Mouse (Mus musculus) gastrocnemius, postnatal 14 days (tissue): Measurements from ENCODE around the gene Aldoc. TPM values are rescaled to one million over a fixed set of nuclear protein-coding genes. Genes with fewer than 3 reads are reported as not detected.
"Not testable (repeated sequence)": the region's sequence is repeated elsewhere in the genome, so short reads cannot be mapped to it uniquely, and the experiment has no call there.

Source experiments
- DNase-seq: peaks from one replicate; pipeline ENCODE4 v3.0.0; 2021; ENCODE audit warnings: mixed read lengths
- intact Hi-C: fragments of 180-260 bp; cut with DNase I; formaldehyde crosslinking; loops from one replicate; pipeline ENCODE4 v1.15.1; 2025; ENCODE audit warnings: low total_unique reads
- long read RNA-seq, 2 experiments: library from polyadenylated mRNA; stranded (forward); transcript quantifications; one replicate each; pipeline ENCODE4 v2.0.0; 2021
- total RNA-seq, 2 experiments: library from RNA; stranded (reverse); gene quantifications; 2 replicates each; pipeline ENCODE4 v1.2.3; 2021

Aldoc gene
- total RNA-seq, result 1 to 10 TPM; 1.5 to 2.1 TPM
- long read RNA-seq, experiment 1, partial matches to known transcripts, result 0 of 3 reads
- long read RNA-seq, experiment 1, other reads (novel, unspliced or antisense), result 0 of 3 reads
- long read RNA-seq, experiment 2, partial matches to known transcripts, result 0 of 3 reads
- long read RNA-seq, experiment 2, other reads (novel, unspliced or antisense), result 0 of 3 reads

GRCm38 (mm10) chr11:78322860-78323259 lies at the start of gene Aldoc:
TSS of gene Aldoc (plus strand) at chr11:78322968.
- peak; percentile 63 for DNase-seq

GRCm38 (mm10) chr11:78275596-78275995 lies 47.2 kb upstream of the Aldoc start:
- no peak for DNase-seq
- intact Hi-C loops, result no loop called here

More at GRCm38 (mm10) chr11:78322860-78323259, at the start of gene Aldoc:
- intact Hi-C loops, result no loop called here

GRCm38 (mm10) chr11:78276169-78276568 lies 46.6 kb upstream of the Aldoc start:
- DNase-seq, intact Hi-C loops: not testable (repeated sequence)

- no peak for DNase-seq
- intact Hi-C loops, result no loop called here
Measured at GRCm38 (mm10) chr11:78278853-78279252, 43.9 kb upstream of the Aldoc start.

GRCm38 (mm10) chr11:78279586-78279985 lies 43.2 kb upstream of the Aldoc start:
- intact Hi-C loops, result no loop called here
- DNase-seq, result no peak

GRCm38 (mm10) chr11:78289146-78289763 lies 33.5 kb upstream of the Aldoc start:
- intact Hi-C loops, result no loop called here
- no peak for DNase-seq

- intact Hi-C loops, result no loop called here
- DNase-seq, result no peak
Measured at GRCm38 (mm10) chr11:78290654-78291053, 32.1 kb upstream of the Aldoc start, which contains the start of gene BC030499. TSS of gene BC030499 (plus strand) at chr11:78290841.

GRCm38 (mm10) chr11:78294585-78294984 lies 28.2 kb upstream of the Aldoc start:
- intact Hi-C loops, result no loop called here
- DNase-seq, result no peak

GRCm38 (mm10) chr11:78300917-78301316 lies 21.9 kb upstream of the Aldoc start:
- intact Hi-C loops, result no loop called here
- DNase-seq, result no peak

- intact Hi-C loops, result no loop called here
- peak; percentile 87 for DNase-seq
Measured at GRCm38 (mm10) chr11:78301357-78302084, 21.2 kb upstream of the Aldoc start, which contains the start of gene Spag5. TSS of gene Spag5 (plus strand) at chr11:78301529.

- intact Hi-C loops, result no loop called here
- no peak for DNase-seq
Measured at GRCm38 (mm10) chr11:78305272-78305671, 17.5 kb upstream of the Aldoc start.

GRCm38 (mm10) chr11:78310861-78311511 lies 11.8 kb upstream of the Aldoc start:
- DNase-seq, result no peak
- intact Hi-C loops, result no loop called here

GRCm38 (mm10) chr11:78313662-78314061 lies 9.1 kb upstream of the Aldoc start:
- intact Hi-C loops, result no loop called here
- no peak for DNase-seq

- intact Hi-C loops, result no loop called here
- no peak for DNase-seq
Measured at GRCm38 (mm10) chr11:78318411-78318810, 4.4 kb upstream of the Aldoc start.

- intact Hi-C loops, result no loop called here
- DNase-seq, result no peak
Measured at GRCm38 (mm10) chr11:78322076-78322831, 514 bp upstream of the Aldoc start.

GRCm38 (mm10) chr11:78324000-78324785 lies 1.4 kb downstream of the Aldoc start:
- DNase-seq, result no peak
- intact Hi-C loops, result no loop called here

- no peak for DNase-seq
- intact Hi-C loops, result no loop called here
Measured at GRCm38 (mm10) chr11:78324965-78325364, 2.2 kb downstream of the Aldoc start.

- intact Hi-C loops, result no loop called here
- no peak for DNase-seq
Measured at GRCm38 (mm10) chr11:78327215-78327614, 4.4 kb downstream of the Aldoc start.
